Mouse (Mus musculus): ENCODE results near the gene Pnma1.
A peak's percentile ranks its signal among the peaks of the same experiment; 100 is the strongest.

Gene Pnma1

DNA sequence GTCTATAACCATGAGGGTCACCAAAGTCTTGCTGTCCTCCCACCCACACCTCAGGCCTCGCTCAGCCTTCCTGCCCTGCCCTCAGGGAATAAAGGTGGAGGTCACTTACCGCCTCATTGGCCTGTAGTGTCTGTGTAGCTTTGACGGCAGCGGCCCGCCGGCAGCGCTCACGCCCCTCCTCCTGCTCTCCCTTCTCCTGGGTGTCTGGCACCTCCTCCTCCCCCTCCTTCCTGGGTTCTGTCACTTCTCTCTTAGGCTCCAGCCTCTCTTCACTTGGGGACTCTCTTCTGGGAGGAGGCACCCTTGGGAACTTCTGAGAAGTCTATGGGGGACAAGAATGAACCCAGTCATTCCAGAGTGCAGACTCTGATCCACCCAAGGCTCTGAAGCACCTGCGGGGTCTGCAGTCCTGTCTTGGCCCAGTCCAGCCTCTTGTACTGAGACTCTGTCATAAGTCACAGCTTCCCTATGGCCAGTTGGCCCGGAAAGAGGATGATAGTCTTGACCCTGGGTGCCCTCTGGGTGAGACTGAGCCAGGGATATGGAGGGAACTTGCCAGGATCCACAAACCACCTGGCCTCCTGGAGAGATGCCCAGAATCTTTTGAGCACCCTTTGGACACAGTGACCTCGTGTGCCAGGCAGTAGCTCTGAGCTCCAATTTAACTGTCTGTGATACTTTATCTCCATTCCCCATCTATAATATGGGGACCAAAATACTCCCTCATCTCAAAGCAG, 6.7 kb upstream of the Pnma1 start:
- DNase-seq (ENCODE audit: low spot score in 2 of 2) = no peak

DNA sequence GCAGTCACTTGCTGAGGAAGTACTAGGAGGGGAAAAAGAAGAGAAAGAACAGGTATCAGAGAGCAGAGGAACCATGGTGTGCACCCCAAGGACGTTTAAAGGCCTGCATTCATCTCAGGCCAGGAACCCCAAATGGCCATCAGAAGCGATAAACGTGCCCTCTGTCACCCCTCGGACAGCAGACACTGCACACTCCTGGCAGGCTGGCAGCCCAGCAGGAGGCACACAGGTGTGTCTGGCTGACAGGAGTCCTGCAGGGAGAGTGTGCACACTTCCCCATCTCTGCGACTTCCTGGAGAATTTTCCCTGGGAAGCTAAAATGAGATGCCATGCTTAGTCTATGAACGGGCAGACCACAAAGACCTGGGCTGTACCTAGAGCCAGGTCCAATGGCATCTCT, 5.1 kb upstream of the Pnma1 start:
- no peak for DNase-seq (ENCODE audit: low spot score in 2 of 2)

DNA sequence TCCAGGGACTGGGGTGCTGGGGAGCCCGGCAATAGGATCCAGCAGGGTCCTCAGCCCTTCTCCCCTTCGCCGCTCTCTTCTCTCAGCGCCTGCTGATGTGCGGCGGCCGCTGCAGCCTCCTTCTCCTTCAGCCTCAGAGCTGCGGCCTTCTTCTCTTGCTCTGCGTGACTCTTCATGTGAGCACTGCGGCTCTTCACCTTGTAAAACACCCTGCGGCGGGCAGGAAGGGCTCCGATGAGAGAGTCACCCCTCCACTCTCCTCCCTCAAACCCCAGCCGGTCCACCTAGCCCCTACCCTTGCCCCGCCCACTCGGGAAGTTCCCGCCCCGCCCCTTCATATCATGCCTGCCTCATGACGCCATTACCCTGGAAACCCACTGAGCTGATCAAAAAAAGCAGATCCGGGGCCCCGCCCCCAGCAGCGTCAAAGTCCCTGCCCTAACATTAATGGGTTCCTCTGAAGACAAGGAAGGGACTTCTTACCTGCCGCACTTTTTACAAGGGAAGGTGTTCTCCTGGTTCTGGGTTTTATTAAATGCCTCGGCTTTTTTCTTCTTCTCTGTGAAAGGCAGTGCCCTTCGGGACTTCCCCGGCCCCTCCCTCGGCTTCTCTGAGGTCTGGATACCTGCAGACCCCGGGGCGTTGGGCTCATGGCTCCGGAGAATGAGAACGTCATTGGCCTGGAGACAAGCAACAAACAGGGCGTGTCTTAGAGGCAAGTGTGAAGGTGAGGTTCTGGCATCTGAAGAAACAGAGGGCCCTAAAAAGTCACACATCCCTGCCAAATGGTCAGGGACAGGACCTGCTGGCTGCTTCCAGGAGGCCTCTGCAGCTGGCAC, 4.3 kb upstream of the Pnma1 start:
- DNase-seq (ENCODE audit: low spot score in 2 of 2) = no peak

DNA sequence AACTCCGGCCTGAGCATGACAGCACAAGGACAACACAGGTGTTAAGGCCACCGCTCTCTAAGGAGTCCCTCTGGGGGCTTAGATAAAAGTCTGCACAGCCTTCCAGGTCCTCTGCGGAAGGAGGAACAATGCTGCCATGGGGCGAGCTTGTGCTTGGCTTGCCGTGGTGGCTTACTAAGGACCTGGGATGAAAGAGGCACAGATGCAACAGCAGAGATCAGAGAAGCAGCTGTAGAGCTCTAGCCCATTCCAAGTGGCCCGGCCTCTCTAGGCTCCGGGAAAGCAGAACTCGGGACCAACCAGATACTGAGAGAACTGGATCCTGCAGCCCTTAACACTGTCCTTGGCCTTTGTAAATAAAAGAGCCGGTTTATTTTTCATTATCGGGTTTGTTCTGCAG, 3.6 kb upstream of the Pnma1 start:
- no peak for DNase-seq (ENCODE audit: low spot score in 2 of 2)

DNA sequence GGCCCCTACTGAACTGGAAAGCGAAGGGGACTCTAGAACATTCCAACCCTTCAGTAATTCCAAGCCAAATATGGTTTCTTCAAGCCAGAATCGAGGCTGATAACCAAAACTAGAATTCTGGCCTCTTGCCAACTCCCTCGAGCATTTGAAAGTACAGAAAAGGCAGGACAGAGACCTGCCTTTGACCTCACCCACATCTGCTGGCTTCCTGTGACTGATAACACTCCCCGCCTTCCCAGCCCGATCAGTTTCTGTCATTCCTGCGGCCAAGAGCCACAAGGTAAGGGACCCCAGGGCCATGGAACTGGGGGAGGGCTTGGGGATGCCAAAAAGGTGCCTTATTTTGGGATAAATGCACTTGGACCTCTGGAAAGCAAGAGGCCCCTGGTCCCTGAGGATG, 2.7 kb upstream of the Pnma1 start:
- no peak for DNase-seq (ENCODE audit: low spot score in 2 of 2)

DNA sequence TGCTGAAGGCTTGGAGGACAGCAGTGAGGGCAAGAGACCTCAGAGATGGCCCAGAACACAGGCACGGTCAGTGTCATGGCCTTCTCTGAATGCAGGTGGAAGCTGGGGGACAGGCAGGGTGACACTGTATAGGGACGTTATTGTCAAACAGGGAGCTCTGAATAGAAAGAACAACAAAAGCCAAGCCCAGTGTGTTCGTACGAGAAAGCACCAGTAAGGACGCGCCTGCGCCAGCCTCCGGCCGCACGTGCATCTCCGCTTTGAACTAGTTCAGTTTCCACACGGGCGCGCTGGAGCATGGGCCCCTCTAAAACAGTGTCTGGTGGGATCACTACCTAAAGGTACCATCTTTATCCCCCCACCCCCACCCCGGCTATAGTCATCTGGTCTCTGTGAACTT, 1.7 kb upstream of the Pnma1 start:
- no peak for DNase-seq (ENCODE audit: low spot score in 2 of 2)

DNA sequence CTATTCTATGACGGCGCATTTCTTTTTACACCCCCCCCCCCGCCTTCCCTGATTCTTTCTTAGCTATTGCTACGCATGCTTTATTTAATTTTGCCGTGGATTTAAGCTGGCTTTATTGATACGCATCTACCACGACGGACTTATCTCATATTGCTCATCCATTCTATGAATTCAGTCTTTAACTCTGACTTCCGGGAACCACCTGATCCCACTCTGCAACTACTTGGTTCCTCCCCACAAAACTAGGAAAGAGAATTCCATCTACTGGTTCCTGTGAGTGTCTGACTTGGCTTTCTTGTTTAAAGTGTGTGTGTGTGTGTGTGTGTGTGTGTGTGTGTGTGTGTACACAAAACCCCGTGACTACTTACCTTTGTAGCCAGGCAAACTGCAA, 328 bp upstream of the Pnma1 start:
- DNase-seq (ENCODE audit: low spot score in 2 of 2) = no peak

DNA sequence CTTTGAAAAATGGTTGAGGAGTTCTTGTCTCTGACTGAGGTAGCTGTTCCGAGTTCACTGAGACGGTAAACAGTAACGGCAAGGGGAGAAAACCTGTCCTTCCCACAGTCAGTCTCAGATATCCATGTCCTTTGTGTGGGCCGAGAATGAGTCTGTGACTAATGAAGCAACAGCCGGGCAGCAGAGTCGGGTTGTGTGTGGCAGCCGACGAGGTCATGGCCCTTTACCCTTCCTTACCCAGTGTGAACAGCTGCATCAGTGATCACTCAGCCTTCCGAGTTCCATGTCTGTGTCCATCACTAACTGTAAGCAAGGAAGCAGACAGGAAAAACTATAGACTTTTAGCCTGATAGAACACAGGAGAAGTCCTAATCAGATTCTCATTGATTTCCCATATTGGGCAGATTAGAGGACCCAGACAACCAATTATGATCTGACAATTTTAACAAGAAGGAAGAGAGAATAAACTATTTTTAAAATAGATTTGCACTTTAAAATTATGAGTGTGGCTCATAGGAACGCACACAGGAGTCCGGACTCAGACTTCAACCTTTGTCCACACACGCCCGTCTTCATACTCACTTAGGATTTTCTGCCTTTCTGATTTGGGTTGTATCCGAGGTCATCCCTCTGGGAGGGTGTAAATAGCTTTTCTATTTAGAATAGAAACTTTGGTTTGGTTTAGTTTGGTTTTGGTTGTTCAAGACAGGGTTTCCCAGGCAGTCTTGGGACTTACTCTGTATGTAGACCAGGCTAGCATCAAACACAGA, 5.8 kb downstream of the Pnma1 start:
- no peak for DNase-seq (ENCODE audit: low spot score in 2 of 2)

DNA sequence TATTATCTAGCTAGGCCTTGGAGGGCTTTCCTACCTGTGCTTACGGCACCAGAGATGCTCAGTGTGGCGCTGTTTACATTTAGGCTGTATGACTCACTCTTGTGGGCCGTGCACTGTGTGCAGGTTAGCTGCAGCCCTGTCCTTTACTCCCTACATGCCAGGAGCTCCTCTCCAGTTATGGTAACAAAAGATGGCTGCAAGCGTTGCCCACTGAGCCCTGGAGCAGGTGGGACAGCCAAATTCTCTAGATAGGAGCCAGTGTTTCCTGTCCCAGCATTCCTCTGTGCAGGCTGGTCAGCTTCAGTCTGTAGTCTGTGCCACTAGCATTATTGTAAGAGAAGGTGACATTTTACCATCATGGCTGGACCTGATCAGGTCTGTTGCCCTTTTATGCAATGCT, 7.0 kb downstream of the Pnma1 start:
- no peak for DNase-seq (ENCODE audit: low spot score in 2 of 2)

DNA sequence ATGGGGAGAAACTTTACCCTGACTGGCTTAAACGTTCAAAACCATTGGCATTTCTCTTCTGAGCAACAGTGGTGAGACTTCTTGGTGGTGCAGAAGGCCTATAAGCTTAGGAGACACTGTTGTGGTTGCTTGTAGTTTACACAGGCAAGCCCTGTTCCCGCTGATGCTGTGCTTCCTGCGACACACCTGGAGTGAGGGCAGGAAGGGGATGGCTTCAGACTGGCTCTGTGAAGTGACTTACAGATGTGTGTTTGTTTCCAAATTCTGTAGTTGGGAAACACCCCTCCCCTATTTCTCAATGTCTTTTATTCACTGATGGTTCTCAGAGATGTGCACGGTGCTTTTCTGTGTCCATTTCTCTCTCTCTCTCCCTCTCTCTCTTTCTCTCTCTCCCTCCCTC, 8.2 kb downstream of the Pnma1 start:
- DNase-seq (ENCODE audit: low spot score in 2 of 2) = no peak

DNA sequence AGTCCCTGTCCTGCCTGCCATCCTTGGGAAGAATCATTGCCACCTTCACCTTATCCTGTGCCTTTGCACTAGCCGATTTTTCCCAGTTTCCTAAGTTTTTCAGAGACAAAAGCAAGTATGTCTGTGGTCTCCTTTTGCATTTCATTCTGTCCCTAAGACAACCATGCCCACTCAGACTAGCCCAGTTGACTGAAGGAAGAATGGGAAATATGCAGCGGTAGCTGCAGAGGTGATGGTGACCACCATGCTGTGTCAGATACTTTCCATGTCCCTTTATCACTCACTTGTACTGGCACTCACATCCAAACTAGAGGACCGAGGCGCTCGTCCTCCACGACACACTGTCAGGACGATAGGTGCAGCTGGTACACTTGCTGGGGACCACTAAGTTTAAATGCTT, 11.2 kb downstream of the Pnma1 start:
- no peak for DNase-seq (ENCODE audit: low spot score in 2 of 2)

DNA sequence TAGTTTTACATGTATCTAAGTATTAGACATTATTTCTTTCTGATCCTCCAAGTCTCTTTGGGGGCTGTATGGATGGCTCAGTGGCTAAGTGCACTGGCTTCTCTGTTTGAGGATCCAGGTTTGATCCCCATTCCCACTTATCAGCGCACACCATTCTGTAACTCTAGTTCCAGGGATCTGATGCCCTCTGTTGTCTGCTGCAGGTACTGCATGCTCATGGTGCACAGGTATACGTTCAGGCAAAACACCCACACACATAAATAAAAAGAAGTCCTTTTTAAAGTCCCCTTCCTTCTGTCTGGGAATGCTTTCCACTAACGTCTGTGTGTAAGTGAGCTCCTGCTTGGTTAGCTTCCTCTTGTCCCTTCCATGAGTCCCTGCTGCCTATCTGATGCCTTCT, 16.0 kb downstream of the Pnma1 start:
- DNase-seq (ENCODE audit: low spot score in 2 of 2) = peak in 1 of 2 experiments; percentile 36

DNA sequence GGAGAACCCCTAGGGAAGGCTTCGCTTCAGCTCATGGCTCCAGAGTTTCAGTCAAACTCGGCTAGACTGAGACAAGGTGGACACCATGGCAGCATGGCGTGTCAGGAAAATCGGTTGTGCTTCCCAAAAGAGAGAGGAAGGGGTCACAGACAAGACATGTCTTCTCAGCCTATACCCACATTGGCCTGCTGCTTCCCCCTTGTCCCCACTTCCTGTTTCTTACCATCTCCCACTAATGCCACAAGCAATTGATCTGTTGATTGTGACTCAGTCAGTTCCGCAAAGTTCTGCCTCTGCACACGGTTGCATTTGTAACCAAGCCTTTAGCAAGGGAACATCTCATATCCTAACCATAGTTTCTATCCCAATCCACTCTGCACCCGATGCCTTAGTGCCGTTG, 18.4 kb downstream of the Pnma1 start:
- no peak for DNase-seq (ENCODE audit: low spot score in 2 of 2)

DNA sequence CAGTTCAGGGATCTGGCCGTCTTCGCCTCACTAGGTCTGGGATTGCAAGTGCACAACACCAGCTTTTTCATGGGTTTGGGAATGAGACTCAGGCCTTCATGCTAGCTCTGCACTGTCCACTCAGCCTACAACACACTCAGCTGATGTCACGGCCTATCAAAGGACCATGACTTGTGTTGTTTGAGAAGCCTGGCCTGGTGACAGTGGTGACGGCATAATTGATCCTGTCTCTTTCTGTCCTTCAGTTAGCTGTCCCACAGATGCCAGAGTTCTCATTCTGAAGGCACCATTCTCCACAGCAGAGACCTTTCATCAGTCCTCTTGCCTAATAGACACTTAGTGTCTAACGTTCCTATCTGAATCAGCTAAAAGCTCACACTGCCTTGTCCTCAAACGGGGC, 19.7 kb downstream of the Pnma1 start:
- no peak for DNase-seq (ENCODE audit: low spot score in 2 of 2)

DNA sequence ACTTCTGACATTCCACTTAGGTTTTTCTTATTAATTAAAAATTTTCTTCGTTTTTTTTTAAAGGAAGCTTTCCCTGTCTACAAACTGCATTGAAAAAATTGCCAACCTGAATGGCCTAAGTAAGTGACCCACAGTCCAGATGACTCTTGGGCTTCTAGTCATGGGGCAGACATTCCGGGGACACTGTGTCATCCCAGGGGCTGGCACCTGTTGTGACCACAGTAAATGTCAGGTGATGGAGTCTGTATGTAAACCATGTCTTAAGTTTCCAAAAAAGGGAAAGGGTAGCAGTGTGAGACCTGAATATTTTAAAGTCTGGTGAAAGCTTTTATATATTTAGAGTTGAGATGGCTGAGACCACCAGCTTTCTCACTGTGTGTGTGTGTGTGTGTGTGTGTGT, 21.4 kb downstream of the Pnma1 start:
- no peak for DNase-seq (ENCODE audit: low spot score in 2 of 2)

DNA sequence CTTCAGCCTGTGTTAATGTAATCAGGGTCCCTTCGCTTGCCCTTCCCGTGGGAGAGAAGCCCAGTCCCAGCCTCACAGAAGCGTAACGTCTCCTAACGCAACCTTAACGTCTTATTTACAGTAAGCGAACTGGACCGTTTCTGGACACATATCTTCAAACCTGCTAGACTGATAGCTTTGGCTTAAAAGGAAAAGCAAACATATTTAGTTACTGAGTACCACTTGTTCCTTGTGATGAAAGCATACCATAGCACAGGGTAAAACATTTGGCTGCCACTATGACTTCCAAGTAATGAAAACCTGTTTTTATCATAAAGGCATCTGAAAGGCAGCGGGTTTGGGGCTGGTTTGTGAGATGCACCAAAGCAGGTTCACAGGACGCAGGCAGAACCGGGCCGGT, 22.4 kb downstream of the Pnma1 start:
- no peak for DNase-seq (ENCODE audit: low spot score in 2 of 2)

DNA sequence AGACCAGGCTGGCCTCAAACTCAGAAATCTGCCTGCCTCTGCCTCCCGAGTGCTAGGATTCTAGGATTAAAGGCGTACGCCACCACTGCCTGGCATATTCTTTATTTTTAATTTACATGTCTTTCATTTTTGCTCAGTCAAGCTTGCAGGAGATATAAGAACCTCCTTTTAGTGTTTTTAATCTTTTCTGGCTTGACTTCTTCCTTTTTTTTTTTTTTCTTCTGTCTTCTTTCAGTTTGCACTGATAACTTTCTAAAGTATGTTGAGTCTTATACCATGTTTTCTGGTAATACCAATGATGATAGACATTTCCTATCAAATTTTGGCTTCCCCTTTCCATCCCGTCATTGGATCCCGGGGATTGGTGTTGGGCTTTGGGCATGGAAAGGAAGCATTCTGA, 28.7 kb downstream of the Pnma1 start:
- no peak for DNase-seq (ENCODE audit: low spot score in 2 of 2)

DNA sequence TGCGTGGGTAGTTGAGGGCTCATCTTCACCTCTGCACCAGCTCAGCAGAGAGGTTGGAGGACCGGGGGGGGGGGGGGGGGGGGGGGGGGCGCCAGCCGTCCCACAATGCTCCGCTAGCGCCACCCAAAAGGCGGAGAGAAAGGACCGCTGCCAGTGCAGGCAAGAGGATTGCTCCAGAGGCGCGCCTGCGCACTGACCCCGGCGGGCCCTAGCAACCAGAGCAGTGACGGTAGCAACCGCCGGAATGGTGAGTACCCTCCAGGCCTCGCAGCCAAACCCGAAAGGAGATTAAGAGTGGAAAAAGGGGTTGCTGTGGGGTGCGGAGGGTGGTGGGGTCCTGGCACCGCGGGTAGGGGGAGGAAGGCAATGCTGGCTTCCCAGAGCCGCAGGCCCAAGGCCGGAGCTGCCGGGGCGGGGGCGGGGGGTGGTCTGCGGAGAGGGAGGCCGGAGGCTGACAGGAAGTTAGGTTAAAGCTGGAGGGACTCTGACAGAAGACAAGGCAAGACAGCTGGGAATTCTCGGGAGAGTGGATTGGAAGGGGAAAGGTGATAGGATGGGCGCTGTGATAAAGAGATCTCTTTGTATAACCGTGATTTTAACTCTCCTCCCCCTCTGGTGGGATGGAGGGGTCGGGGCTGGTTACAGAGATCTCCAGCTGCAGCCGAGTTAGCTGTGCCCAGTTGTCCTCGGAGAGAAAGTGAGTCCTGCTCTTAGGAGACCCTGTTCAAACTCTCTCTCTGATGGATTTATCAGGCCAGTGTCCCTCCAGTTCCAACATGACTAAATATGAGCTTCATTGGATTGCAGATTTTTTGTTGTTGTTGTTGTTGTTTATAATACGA, 33.9 kb downstream of the Pnma1 start, which contains the start of gene Dnal1:
Gene Dnal1, plus strand, starts transcription at position 214 of the 842 bp plus-strand sequence.
- DNase-seq (ENCODE audit: low spot score in 2 of 2) = peak; percentile 84 to 88

DNA sequence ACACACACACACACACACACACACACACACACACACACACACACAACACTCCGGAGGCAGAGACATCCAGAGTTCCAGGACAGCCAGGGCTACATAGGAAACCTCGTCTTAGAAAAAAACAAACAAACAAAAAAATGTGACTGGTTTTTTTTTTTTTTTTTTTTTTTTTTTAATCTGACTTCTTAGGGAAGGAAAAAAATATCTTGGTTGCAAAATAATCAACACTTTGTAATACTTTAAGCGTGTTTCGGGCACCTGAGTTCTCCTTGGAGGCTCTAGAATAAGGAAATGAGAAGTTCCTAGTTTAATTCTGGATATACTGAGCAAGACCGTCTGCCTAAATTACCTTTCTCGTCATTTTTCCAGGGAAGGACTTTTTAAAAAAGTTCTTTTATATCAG, 34.6 kb downstream of the Pnma1 start:
- DNase-seq (ENCODE audit: low spot score in 2 of 2) = no peak

DNA sequence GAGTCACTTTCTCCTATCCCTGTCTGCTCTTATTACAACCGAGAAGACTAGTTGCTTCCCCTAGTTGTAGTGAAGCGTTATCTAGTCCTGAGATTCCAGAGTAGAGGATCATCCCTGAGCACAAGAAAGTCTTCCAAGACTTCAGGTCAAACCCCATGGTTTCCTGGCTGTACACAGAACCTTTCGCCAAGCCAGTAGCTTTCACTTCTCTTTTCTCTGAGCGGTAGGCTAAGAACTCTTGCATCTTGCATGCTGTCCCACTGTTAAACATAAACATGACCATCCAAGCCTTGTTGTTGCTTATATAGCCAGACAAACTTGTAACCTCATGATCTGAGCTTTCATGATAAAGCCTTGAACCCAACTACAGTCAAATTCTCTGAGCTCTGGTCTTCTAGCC, 37.5 kb downstream of the Pnma1 start:
- no peak for DNase-seq (ENCODE audit: low spot score in 2 of 2)

DNA sequence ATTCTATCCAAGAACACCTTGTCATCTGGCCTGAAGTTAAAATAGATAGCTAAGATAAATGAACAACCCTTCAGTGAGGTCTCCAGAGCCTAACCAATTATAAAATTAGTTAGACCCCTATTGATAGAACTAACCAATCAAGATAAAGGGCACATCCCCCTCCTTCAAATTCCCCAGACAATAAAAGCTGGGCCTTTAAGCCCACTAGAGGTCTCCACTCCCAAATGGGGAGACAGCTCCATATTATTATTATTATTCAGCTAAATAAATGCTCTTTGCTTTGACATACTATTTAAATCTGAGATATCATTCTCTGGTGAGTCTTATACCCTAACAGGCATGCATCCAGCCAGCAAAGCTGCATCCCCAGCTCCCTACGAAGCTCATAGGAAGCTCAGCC, 38.4 kb downstream of the Pnma1 start:
- DNase-seq (ENCODE audit: low spot score in 2 of 2) = no peak

DNA sequence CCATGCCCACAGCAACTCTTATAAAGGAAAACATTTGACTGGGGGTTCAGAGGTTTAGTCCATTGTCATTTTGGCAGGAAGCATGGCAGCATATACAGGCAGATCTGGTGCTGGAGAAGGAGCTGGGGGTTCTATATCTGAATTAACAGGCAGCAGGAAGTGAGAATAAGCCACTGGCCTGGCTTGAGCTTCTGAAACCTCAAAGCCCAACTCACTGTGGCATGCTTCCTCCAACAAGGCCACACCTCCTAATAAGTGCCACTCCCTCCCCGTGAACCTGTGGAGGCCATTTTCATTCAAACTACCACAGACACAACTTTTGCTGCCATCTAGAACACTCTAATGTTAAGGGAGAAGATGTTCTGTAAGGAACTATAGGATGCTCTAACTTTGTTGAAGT, 40.6 kb downstream of the Pnma1 start:
- no peak for DNase-seq (ENCODE audit: low spot score in 2 of 2)
